Mouse (Mus musculus): ENCODE data around the gene Ccdc63. TPM values are rescaled to one million over a fixed set of nuclear protein-coding genes. Genes with fewer than 3 reads are reported as not detected.
A peak's percentile ranks its signal among the peaks of the same experiment; 100 is the strongest.
"Not testable (repeated sequence)": the region's sequence is repeated elsewhere in the genome, so short reads cannot be mapped to it uniquely, and the experiment has no call there.

Ccdc63 gene
- polyA plus RNA-seq, 1 experiment from 2014 or later, result 0.04 TPM

GRCm38 (mm10) chr5:122144825-122145224 is 4.2 kb upstream of the Ccdc63 start:
- WGBS, result 63% methylated on average over 4 of the region's 4 CpGs
- Histone ChIP-seq H3K36me3 (ENCODE audit: control insufficient read depth, insufficient read depth, low read length) (no peaks in the 10 kb centered on the region), H3K27me3 (ENCODE audit: control insufficient read depth, insufficient read depth, low read depth, low read length) (no peaks in the 10 kb centered on the region), H3K9ac (ENCODE audit: low read length) (no peak overlapping the region), H3K4me3 (ENCODE audit: low read length) (no peak overlapping the region), H3K9me3 (ENCODE audit: control insufficient read depth, low read length) (no peaks in the 10 kb centered on the region), H3K4me2 (ENCODE audit: low read depth, low read length) (no peak overlapping the region; the same call in 1 of the 2 replicates), H3K4me1 (replicated peaks; ENCODE audit: control insufficient read depth, insufficient read depth, low read length) (peaks cover 14% of the 10 kb centered on the region), H3K27ac (ENCODE audit: low read length) (peak overlapping the region; percentile 95)
- peak; percentile 47; the same call in 1 of the 2 replicates for ATAC-seq (ENCODE audit: low read depth)

- H3K9ac ChIP-seq (ENCODE audit: low read length), result no peak overlapping the region
- H3K4me3 ChIP-seq (ENCODE audit: low read length), result no peak overlapping the region
- no peak overlapping the region for H3K4me2 ChIP-seq (ENCODE audit: low read depth, low read length)
- no peaks in the 10 kb centered on the region for H3K9me3 ChIP-seq (ENCODE audit: control insufficient read depth, low read length)
- H3K27ac ChIP-seq (ENCODE audit: low read length), result 0 out of 2 replicates have a peak overlapping the region, but pooled peaks have one; percentile 50
- no peak for ATAC-seq (ENCODE audit: low read depth)
- H3K36me3 ChIP-seq (ENCODE audit: control insufficient read depth, insufficient read depth, low read length), result no peaks in the 10 kb centered on the region
- no peaks in the 10 kb centered on the region for H3K27me3 ChIP-seq (ENCODE audit: control insufficient read depth, insufficient read depth, low read depth, low read length)
- WGBS, result 75% methylated on average over 15 of the region's 15 CpGs
- peaks cover 14% of the 10 kb centered on the region for H3K4me1 ChIP-seq (replicated peaks; ENCODE audit: control insufficient read depth, insufficient read depth, low read length)
Observed at GRCm38 (mm10) chr5:122143543-122143942, 2.9 kb upstream of the Ccdc63 start.

- ATAC-seq (ENCODE audit: low read depth), result no peak
- no peak overlapping the region for H3K4me3 ChIP-seq (ENCODE audit: low read length)
- 54% methylated on average over 8 of the region's 8 CpGs for WGBS
- H3K9ac ChIP-seq (ENCODE audit: low read length), result no peak overlapping the region
- no peaks in the 10 kb centered on the region for H3K36me3 ChIP-seq (ENCODE audit: control insufficient read depth, insufficient read depth, low read length)
- peaks cover 14% of the 10 kb centered on the region for H3K4me1 ChIP-seq (replicated peaks; ENCODE audit: control insufficient read depth, insufficient read depth, low read length)
- no peaks in the 10 kb centered on the region for H3K27me3 ChIP-seq (ENCODE audit: control insufficient read depth, insufficient read depth, low read depth, low read length)
- H3K4me2 ChIP-seq (ENCODE audit: low read depth, low read length), result no peak overlapping the region
- H3K9me3 ChIP-seq (ENCODE audit: control insufficient read depth, low read length), result no peaks in the 10 kb centered on the region
- H3K27ac ChIP-seq (ENCODE audit: low read length), result no peak overlapping the region
Observed at GRCm38 (mm10) chr5:122142230-122142992, 1.8 kb upstream of the Ccdc63 start.

GRCm38 (mm10) chr5:122139771-122140170 is 852 bp downstream of the Ccdc63 start:
- not testable (repeated sequence) for H3K9ac ChIP-seq (ENCODE audit: low read length); ATAC-seq (ENCODE audit: low read depth); H3K4me1 ChIP-seq (replicated peaks; ENCODE audit: control insufficient read depth, insufficient read depth, low read length); H3K9me3 ChIP-seq (ENCODE audit: control insufficient read depth, low read length); H3K4me2 ChIP-seq (ENCODE audit: low read depth, low read length); H3K27me3 ChIP-seq (ENCODE audit: control insufficient read depth, insufficient read depth, low read depth, low read length); H3K4me3 ChIP-seq (ENCODE audit: low read length); H3K27ac ChIP-seq (ENCODE audit: low read length); H3K36me3 ChIP-seq (ENCODE audit: control insufficient read depth, insufficient read depth, low read length)
- WGBS, result 73% methylated on average over 2 of the region's 2 CpGs

- 70% methylated on average over 15 of the region's 15 CpGs for WGBS
- no peak for ATAC-seq (ENCODE audit: low read depth)
Observed at GRCm38 (mm10) chr5:122138856-122139255, 1.8 kb downstream of the Ccdc63 start.

GRCm38 (mm10) chr5:122136508-122137408 is 3.9 kb downstream of the Ccdc63 start:
- 45% methylated on average over 14 of the region's 14 CpGs for whole genome bisulfite sequencing
- no peak overlapping the region for H3K27ac ChIP-seq (ENCODE audit: low read length)
- no peak overlapping the region for H3K4me2 ChIP-seq (ENCODE audit: low read depth, low read length)
- no peak overlapping the region for H3K4me3 ChIP-seq (ENCODE audit: low read length)
- peaks cover 9% of the 10 kb centered on the region for H3K4me1 ChIP-seq (replicated peaks; ENCODE audit: control insufficient read depth, insufficient read depth, low read length)
- H3K9ac ChIP-seq (ENCODE audit: low read length), result no peak overlapping the region
- H3K27me3 ChIP-seq (ENCODE audit: control insufficient read depth, insufficient read depth, low read depth, low read length), result no peaks in the 10 kb centered on the region
- ATAC-seq (ENCODE audit: low read depth), result no peak
- no peaks in the 10 kb centered on the region for H3K36me3 ChIP-seq (ENCODE audit: control insufficient read depth, insufficient read depth, low read length)
- H3K9me3 ChIP-seq (ENCODE audit: control insufficient read depth, low read length), result no peaks in the 10 kb centered on the region

More at GRCm38 (mm10) chr5:122138856-122139255, 1.8 kb downstream of the Ccdc63 start:
- H3K9me3 ChIP-seq (ENCODE audit: control insufficient read depth, low read length), result no peaks in the 10 kb centered on the region
- H3K4me2 ChIP-seq (ENCODE audit: low read depth, low read length), result no peak overlapping the region
- H3K9ac ChIP-seq (ENCODE audit: low read length), result no peak overlapping the region
- H3K4me1 ChIP-seq (replicated peaks; ENCODE audit: control insufficient read depth, insufficient read depth, low read length), result peaks cover 4% of the 10 kb centered on the region; the same call in 1 of the 2 replicates
- no peak overlapping the region for H3K4me3 ChIP-seq (ENCODE audit: low read length)
- no peak overlapping the region for H3K27ac ChIP-seq (ENCODE audit: low read length)
- no peaks in the 10 kb centered on the region for H3K27me3 ChIP-seq (ENCODE audit: control insufficient read depth, insufficient read depth, low read depth, low read length)
- no peaks in the 10 kb centered on the region for H3K36me3 ChIP-seq (ENCODE audit: control insufficient read depth, insufficient read depth, low read length)

- ATAC-seq (ENCODE audit: low read depth), result no peak
- Histone ChIP-seq H3K36me3 (ENCODE audit: control insufficient read depth, insufficient read depth, low read length) (no peaks in the 10 kb centered on the region), H3K27ac (ENCODE audit: low read length) (no peak overlapping the region), H3K27me3 (ENCODE audit: control insufficient read depth, insufficient read depth, low read depth, low read length) (no peaks in the 10 kb centered on the region), H3K4me3 (ENCODE audit: low read length) (no peak overlapping the region), H3K4me2 (ENCODE audit: low read depth, low read length) (no peak overlapping the region), H3K4me1 (replicated peaks; ENCODE audit: control insufficient read depth, insufficient read depth, low read length) (peaks cover 13% of the 10 kb centered on the region), H3K9ac (ENCODE audit: low read length) (no peak overlapping the region), H3K9me3 (ENCODE audit: control insufficient read depth, low read length) (no peaks in the 10 kb centered on the region)
- WGBS, result 76% methylated on average over 3 of the region's 3 CpGs
Observed at GRCm38 (mm10) chr5:122135290-122135882, 5.2 kb downstream of the Ccdc63 start.

GRCm38 (mm10) chr5:122134395-122135289 is 6.0 kb downstream of the Ccdc63 start:
- Histone ChIP-seq H3K36me3 (ENCODE audit: control insufficient read depth, insufficient read depth, low read length) (no peaks in the 10 kb centered on the region), H3K4me2 (ENCODE audit: low read depth, low read length) (no peak overlapping the region), H3K9me3 (ENCODE audit: control insufficient read depth, low read length) (no peaks in the 10 kb centered on the region), H3K27me3 (ENCODE audit: control insufficient read depth, insufficient read depth, low read depth, low read length) (no peaks in the 10 kb centered on the region), H3K4me3 (ENCODE audit: low read length) (no peak overlapping the region), H3K27ac (ENCODE audit: low read length) (no peak overlapping the region), H3K9ac (ENCODE audit: low read length) (no peak overlapping the region), H3K4me1 (replicated peaks; ENCODE audit: control insufficient read depth, insufficient read depth, low read length) (peaks cover 13% of the 10 kb centered on the region)
- 84% methylated on average over 14 of the region's 14 CpGs for WGBS
- no peak for ATAC-seq (ENCODE audit: low read depth)
